Mouse (Mus musculus): ENCODE measurements around the gene Mef2b.

Gene Mef2b

DNA sequence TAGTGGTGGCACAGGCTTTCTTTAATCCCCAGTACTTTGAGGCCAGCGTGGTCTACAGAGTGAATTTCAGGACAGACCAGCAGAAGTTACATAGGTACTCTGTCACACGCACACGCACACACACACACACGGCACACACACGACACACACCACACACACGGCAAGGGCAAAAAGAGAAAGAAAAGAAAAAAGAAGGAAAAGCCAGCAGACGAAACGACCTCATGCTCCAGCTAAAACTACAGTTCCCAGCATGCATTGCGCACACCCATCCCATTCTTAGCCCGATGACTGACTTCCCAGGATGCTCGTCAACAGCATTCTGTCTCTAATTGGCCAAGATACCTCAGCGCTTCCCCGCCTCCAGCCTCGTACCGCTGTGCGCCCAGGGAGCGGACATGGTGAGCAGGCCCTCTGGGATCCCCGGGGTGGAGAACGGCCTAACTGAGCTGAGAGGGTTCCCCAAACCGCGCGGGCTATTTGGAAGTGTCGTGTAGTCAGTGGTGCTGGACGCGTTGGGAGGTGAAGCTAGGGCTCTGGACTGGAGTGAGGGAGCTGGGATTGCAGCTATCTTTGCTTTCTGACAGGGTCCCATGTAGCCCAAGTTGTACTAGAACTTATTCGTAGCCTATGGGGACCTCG is 32.7 kb downstream of the Mef2b start, which contains the start of gene Tmem161a:
Tmem161a (plus strand) TSS at position 314 of the 639 bp plus-strand sequence.
- in situ Hi-C loops (cut with MboI; ENCODE audit: unreplicated experiment in 2 of 2), result no loop called here

DNA sequence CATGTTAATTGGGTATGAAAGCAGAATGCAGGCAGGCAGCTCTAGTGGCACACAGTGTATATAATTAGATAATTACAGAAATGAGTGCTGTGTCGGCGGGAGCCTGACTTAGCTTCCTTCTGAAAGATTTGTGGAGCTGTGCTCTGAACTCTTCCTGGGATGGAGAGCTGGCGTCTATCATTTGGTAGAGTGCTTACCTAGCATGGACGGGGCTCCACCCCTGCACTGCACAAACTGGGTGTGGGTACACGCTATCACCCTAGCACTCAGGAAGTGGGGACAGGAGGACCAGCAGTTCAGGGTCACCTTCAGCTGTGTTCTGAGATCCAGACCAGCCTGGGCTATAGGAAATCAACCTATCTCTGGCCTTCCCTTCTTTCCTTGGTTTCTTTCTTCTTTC is 33.8 kb downstream of the Mef2b start:
- in situ Hi-C loops (cut with MboI; ENCODE audit: unreplicated experiment in 2 of 2), result no loop called here

DNA sequence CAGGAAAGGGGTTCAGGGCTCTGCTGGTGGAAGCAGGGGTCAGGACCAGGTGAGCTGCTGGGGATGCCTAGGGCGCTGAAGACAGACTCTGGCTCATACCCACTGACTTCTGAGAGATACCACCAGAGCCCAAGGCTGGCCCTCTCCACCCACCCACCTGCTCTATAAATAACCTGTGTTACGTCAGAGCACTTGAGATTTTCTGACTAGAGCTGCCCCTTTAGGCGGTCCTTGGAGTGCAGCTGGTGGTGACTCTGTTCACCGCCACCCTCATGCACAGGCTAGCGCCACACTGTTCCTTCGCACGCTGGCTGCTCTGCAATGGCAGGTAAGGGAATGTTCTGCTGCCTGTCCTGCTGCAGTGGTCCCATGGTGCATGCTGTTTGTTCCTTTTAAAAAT is 34.6 kb downstream of the Mef2b start:
- in situ Hi-C loops (cut with MboI; ENCODE audit: unreplicated experiment in 2 of 2), result no loop called here

DNA sequence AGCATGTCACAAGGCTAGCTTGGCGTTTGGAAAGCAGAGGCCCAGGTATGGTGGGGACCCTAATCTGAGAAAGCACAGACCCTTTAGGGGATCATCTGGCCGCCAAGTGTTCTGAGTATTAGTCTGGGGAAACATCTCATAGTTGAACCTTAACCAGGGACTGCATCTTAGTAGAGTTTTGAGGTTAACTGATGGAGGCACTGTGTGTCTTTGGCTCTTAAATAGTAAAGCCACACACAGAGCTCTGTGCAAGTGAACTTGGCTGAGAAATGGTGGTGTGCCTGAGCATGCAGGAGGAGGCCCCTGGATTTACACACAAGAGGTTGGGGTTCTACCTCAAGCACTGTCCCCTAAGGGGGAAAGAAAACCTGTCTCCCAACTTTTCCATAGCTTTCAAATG is 38.7 kb downstream of the Mef2b start:
- in situ Hi-C loops (cut with MboI; ENCODE audit: unreplicated experiment in 2 of 2), result loop anchor here in 1 of 2 experiments (5.0 kb wide), 1 partner anchor 44 kb away; no protein-coding TSS in a partner anchor

DNA sequence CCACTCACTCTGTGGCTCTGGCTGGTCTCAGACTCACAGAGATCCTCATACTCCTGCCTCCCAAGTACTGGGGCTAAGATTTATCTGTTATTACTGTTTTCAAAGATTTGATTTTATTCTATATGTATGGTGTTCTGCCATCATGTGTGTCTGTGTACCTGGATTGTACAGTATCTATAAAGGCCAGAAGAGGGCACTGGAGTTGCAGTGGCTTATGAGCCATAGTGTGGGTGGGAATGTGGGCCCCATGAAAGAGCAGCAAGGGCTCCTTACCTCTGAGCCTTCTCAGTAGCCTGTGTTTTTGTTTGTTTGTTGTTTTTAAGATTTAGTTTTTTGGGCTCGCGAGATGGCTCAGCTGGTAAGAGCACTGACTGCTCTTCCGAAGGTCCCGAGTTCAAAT is 39.6 kb downstream of the Mef2b start:
- in situ Hi-C loops (cut with MboI; ENCODE audit: unreplicated experiment in 2 of 2), result loop anchor here in 1 of 2 experiments (5.0 kb wide), 1 partner anchor 43 kb away; no protein-coding TSS in a partner anchor

DNA sequence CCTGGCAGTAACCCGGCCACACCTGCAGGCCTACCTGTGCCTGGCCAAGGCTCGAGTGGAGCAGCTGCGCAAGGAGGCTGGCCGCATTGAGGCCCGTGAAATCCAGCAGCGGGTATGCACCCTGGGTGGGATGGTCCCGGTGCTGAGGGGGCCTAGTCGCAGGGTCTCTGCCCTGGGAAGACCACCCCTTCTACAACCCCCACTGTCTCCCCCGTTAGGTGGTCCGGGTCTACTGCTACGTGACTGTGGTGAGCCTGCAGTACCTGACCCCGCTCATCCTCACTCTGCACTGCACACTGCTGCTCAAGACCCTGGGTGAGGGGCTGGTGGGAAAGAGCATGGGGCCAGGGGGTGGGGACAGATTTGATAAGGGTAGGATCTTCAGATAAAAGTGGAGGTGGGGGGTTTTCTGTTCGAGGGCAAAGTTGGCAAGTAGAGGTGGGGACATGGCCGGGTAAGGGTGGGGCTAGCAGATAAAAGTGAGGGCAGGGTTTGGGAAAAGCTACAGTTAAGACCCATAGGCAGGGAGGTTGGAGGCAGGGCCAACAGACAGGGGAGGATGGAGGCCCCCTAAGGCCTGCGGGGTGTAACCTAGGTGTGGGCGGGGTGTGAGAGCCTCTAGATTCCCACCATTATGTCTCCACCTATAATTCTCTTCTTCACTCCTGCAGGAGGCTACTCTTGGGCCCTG is 41.8 kb downstream of the Mef2b start:
- in situ Hi-C loops (cut with MboI; ENCODE audit: unreplicated experiment in 2 of 2), result no loop called here

DNA sequence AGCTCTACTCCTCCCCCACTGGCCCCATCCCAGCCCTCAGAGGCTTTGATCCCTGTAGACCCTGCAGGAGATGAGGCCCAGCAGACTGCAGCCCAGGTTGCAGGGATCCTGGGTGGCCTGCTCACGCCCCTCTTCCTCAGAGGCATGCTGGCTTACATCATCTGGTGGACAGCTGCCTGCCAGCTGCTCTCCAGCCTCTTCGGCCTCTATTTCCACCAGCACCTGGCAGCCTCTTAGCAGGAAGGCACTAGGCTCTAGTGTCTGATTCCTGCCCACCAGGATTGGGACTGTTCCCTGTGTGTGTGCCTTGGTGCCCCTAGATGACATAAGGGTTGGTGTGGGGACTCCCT is 42.4 kb downstream of the Mef2b start:
- in situ Hi-C loops (cut with MboI; ENCODE audit: unreplicated experiment in 2 of 2), result no loop called here

DNA sequence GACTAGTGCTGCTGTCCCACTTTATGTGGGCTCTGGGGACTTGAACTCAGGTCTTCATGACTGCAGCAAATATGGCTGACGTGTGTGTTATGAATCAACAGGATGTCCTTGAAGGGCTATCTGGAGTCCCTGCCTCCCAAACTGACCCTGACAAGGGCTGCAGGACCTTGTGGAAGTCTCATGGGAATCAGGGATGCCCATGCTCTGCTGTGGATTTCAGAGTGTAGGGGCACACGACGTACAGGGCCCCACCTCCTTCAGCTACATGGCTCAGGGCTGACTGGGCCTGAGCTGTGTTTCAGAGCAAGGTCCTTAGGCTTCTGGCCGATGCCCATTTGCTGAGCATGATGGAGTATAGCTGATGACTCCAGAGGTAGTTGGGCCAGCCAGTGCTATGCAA is 43.7 kb downstream of the Mef2b start:
- in situ Hi-C loops (cut with MboI; ENCODE audit: unreplicated experiment in 2 of 2), result no loop called here

DNA sequence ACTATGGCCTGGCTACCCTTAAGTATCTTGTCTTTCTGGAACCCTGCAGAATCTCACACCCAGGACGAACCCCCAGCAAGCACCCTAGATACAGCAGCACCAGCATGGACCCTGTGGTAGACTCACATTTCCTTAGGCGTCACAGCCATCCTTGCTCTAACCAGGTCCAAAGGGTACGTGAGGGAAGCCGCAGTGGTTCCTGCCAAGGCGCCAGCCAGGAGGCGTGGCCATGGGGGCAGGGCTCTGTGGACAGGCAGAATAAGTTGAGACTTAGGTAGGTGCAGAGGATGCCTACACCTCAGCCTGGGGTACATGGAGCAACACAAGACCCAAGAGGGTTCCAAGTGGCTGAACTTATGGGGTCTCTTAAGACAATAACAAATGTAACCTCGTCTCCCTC is 49.2 kb downstream of the Mef2b start:
- in situ Hi-C loops (cut with MboI; ENCODE audit: unreplicated experiment in 2 of 2), result no loop called here

DNA sequence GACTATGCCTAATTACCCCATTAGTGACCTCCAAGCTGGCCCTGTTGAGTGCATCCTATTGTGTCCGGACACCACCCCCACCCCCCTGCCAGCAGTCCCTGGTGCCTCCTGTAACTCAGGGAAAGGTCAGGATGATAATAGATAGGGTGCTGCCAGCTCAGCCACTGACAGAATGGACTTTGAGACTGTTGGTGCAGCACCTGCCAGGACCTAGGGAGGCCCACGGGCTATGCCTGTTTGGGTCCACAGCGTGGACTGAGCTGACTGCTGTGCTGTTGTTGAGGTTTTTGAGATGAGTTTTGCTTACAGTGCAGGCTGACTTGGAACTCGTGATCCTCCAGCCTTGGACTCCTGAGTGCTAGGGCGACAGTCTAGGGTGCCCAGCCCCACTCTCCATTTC is 53.7 kb downstream of the Mef2b start:
- in situ Hi-C loops (cut with MboI; ENCODE audit: unreplicated experiment in 2 of 2), result no loop called here

DNA sequence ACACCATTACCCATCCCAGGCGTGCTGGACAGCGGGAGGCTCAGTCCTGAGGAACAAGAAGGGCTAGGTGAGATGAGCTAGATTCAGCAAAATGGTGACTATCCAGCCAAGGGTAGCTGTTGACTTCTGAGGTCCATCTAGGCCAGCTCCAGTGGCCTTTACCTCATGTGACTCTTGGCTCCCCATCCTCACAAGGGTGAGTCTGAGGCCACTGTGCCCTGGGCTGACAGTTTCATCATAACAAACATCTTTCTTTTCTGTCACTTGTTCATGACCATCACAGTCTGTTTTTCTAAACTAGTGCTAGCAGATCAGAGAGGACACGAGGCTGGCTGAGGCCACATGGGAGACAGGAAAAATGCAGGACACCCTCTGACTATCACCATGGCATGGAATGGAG is 54.7 kb downstream of the Mef2b start:
- in situ Hi-C loops (cut with MboI; ENCODE audit: unreplicated experiment in 2 of 2), result no loop called here

DNA sequence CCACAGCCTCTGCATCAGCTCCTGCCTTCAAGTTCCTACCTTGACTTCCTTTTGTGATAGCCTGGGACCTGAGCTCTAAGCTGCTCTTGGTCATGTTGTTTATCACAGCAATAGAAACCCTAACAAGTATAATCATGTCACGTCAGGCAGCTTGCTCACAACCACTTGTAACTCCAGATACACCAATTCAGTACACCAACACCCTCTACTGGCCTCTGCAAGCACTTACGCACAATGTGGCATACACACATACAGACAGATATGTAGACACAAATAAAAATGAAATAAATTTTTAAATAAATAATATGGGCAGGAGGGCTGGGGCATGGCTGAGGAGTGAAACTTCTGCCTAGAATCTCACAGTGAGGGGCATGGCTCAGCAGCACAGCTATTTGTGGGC is 56.3 kb downstream of the Mef2b start:
- in situ Hi-C loops (cut with MboI; ENCODE audit: unreplicated experiment in 2 of 2), result no loop called here

DNA sequence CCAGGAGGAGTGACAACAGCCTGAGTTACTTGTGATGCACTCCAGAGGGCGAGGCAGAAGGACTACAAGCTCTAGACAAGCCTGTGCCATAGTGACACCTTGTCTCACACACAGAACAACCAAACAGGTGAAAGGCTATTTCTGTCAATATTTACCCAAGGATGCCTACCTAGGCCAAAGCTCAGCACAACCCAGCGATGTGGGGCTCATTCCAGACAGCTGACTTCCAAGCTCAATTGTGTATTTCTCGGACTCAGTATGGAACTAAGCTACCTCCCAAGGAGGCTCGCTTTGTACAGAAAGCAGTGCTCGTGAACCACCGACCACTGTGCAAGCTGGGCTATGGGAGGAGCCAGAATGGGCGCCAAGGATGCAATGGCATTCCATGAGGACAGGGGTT is 58.1 kb downstream of the Mef2b start:
- in situ Hi-C loops (cut with MboI; ENCODE audit: unreplicated experiment in 2 of 2), result no loop called here

DNA sequence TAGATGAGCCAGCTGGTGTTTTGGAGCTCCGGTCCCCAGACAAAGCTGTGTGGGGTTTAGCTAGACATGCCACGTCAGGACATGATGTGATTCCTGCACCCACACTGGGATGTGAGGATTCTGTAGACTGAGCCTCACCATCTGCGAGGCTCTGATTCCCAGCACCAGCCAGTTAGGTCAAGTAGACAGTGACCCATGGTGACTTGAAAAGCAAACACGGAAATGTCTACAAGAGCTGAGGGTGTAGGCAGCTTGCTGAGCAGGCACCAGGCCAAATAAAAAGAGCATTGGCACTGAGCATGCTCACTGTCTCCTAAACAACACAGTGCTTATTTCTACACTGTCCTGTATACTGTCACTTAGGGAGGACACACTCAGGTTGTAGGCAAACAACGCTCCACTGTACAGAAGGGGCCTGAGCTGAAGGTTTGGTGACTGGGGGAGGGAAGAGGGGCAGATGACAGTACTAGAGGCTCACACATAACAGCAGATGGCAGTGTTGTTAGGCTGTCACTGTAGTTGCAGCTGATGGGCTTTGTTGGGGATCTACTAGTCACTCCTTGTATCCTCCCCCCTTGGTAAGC is 60.7 kb downstream of the Mef2b start:
- in situ Hi-C loops (cut with MboI; ENCODE audit: unreplicated experiment in 2 of 2), result no loop called here

DNA sequence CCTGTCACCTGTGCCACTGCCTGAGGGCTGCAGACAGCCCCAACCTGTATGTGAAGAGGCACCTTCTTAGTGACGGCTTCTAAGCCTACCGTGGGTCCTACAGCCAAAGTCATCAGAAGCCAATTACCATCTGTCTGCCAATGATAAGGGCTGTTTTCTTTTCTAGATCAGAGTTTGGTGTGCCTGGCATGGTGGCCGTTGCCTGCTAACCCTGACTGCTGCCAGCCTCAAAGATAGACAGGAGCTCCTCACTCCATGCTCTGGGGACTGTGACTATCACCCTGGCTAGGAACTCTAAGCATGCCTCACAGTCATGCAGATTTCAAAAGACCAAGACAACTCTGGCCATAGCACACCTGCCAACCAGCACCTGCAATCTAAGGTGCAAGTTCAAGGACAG is 61.9 kb downstream of the Mef2b start:
- in situ Hi-C loops (cut with MboI; ENCODE audit: unreplicated experiment in 2 of 2), result no loop called here

DNA sequence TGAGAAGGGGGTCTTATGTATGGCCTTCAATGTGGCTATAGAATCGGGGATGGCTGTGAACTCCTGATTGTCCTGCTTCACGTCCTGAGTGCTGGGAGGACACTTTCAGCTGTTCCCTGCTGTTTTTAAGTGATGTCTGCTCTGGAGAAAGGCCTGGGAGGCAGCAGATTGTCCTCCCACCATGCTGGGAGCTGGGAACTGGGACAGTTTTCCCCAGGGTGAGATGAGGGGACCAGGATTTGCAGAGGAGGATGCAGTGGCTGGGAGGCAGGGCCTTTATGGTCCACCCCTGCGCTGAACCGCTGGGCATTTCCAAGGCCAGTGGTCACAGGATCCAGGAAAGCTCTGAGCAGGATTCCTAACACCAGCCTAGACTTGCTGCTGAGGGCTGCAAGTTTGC is 63.6 kb downstream of the Mef2b start:
- in situ Hi-C loops (cut with MboI; ENCODE audit: unreplicated experiment in 2 of 2), result no loop called here

DNA sequence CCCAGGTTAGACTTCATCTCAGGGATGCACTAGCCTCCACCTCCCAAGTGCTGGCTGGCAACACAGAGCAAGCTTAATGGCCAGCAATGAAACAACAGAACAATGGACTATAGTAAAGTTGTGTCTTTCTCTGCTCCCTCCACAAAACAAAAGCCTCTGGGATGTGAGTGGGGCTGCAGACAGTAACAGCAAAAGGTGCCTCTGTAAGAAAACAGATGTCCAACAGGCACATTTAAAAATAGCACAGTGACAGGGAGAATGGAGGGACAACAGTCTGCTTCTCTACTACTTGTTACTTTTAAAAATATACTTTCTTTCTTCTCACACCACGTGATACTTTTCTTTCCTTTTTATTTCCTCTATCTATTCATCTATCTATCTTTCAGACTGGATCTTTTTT is 65.2 kb downstream of the Mef2b start:
- in situ Hi-C loops (cut with MboI; ENCODE audit: unreplicated experiment in 2 of 2), result no loop called here

DNA sequence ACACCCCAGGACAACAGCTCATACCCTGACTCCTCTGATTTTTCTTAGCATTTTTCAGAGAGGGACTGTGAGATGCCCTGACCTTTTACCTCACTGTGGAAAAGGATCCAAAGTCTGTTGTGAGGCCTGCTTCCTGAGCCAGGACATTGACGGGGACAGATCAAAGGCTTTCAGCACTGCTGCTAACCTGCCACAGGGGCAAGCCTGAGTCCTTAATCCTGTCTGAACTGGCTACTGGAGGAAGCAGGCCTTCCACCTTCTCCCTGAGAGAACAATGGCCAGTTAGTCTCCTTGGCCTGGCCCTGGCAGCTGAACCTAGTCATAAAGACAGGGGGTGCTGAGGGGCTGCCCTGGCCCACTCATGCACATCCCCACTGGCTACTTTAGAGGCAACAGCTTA is 68.6 kb downstream of the Mef2b start:
- in situ Hi-C loops (cut with MboI; ENCODE audit: unreplicated experiment in 2 of 2), result no loop called here

DNA sequence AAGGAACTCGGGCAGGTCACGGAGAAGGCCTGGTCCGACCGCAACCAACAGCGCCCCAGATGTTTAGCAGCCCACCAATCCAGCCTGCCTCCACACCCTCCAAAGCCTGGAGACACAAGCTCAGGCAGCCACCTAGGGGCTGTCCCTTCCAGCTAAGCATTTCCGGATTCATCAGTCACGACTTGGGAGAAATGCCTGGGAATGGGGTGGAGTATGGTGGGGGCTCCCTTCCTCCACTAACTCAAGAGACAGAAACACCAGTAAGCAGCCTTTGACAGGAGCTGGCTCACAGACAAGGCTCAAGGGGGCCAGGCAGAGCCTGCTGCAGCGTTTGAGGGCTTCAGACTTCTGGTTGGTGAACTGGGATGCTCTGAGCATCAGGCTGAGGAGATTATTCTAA is 71.0 kb downstream of the Mef2b start:
- in situ Hi-C loops (cut with MboI; ENCODE audit: unreplicated experiment in 2 of 2), result no loop called here

DNA sequence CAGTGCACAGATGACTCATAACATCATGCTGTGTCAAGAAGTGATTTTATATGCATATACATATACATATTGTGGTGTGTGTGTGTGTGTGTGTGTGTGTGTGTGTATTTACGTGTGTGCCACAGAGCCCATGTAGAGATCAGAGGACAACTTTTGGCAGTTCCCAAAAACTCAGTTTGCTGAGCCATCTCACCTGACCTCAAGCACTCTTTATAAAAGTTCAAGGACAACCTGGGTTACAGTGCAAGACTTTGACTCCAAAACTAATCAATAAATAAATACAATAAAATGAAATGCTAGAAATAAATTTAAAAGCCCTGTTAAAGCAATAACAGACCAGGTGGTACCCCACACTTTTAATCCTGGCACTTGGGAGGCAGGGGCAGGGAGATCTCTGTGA is 71.8 kb downstream of the Mef2b start:
- in situ Hi-C loops (cut with MboI; ENCODE audit: unreplicated experiment in 2 of 2), result no loop called here

DNA sequence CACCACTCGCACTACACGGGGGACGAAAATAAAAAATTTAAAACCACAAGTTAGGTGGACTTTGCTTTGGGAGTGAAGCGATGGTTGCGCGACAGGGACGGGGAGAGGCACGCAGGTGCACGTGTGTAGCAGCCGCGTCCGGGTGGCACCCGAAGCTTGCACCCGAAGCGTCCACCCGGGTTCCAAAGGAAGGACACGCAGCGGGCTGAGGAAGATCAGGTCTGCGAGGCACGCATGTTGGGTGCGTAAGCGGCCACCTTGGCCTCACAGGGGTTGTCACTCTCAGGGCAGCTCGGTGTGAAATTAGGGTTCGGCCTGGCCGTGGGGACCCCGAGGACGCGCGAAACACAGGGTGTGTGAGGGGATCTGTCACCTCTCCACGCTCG is 72.2 kb downstream of the Mef2b start:
- in situ Hi-C loops (cut with MboI; ENCODE audit: unreplicated experiment in 2 of 2), result no loop called here
